16 mouse cellular contexts compared by ENCODE assay signal in genomic region chr5:100467336-100467735, GRCm38 (mm10).
"Had no signal": no experiment of that assay in that cellular context is flagged by ENCODE, and none has a peak within 500 bp of the region (broad histone marks: within the 10 kb centered on the region; RNA-seq: fewer than 3 reads in every experiment).

No protein-coding gene starts in this region.

- DNase-seq: kidney, adult 2 months; kidney, postnatal 4 days; liver, embryonic 13.5 days; lung, embryonic 14.5 days; right cerebral cortex, adult 18-20 months; right cerebral cortex, postnatal 14 days; right cerebral cortex, postnatal 4 days; thymus, postnatal 25 days had no signal

- H3K9me3 ChIP-seq: liver, embryonic 13.5 days; midbrain, embryonic 12.5 days; midbrain, embryonic 15.5 days; neural tube, embryonic 12.5 days; neural tube, embryonic 15.5 days had no signal

- H3K27ac ChIP-seq: kidney, postnatal 0 days; left cerebral cortex, adult 2 months; liver, embryonic 13.5 days; midbrain, embryonic 12.5 days; midbrain, embryonic 15.5 days; neural tube, embryonic 12.5 days; neural tube, embryonic 15.5 days; stomach, postnatal 0 days had no signal

- H3K4me2 ChIP-seq: liver, embryonic 13.5 days; lung, embryonic 14.5 days; midbrain, embryonic 12.5 days; midbrain, embryonic 15.5 days; neural tube, embryonic 12.5 days; neural tube, embryonic 15.5 days had no signal

- ATAC-seq: intestine, postnatal 0 days; midbrain, embryonic 15.5 days had no signal

- H3K4me1 ChIP-seq: midbrain, embryonic 12.5 days; midbrain, embryonic 15.5 days; neural tube, embryonic 12.5 days; neural tube, embryonic 15.5 days had no signal

- H3K9ac ChIP-seq: liver, embryonic 13.5 days; lung, embryonic 14.5 days; midbrain, embryonic 12.5 days; midbrain, embryonic 15.5 days; neural tube, embryonic 12.5 days; neural tube, embryonic 15.5 days had no signal

- H3K36me3 ChIP-seq: midbrain, embryonic 15.5 days had no signal

- H3K4me3 ChIP-seq: left cerebral cortex, adult 2 months; liver, embryonic 13.5 days; midbrain, embryonic 12.5 days; midbrain, embryonic 15.5 days; neural tube, embryonic 12.5 days; neural tube, embryonic 15.5 days had no signal

- H3K27me3 ChIP-seq: liver, embryonic 13.5 days; midbrain, embryonic 12.5 days; midbrain, embryonic 15.5 days; neural tube, embryonic 12.5 days; neural tube, embryonic 15.5 days had no signal
